In the genomic region with DNA sequence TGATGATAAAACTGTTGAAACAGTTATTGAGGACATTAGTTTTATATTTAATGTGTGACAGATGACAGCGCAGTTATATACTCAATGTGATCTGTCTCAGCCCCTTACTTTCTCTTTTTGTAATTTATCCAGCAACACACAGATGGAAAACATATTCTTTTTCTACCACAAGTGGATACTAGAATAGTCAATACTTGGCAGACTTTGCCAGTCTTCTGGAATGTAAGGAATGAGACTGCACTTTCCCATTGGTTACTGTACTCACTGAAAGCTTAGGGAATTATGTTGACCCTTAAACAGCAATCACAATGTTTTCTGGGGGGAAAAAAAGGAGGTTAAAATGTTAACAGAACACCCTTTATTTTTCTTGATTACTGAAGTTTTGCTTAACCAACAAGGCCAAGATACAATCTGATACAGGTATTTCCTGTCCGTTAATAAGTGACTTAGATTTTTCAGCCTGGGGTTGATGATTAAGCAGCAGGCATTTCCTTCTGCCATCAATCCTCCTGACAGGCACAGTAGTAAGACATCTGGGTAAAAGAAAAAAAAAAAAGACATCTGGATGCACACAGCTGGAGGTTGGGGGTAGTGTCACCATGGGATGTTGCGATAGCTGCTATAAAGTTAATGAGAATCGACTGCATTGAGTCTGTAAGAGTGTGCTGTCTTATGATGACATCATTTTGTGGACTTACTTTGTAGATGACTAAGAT, we compare ENCODE assay signal across 11 mouse cellular contexts.
DNase-seq lines count a peak whose midpoint lies in the region; ATAC-seq and TF ChIP-seq lines count a peak whose summit lies in the region.
"Had no signal": no experiment of that assay in that cellular context is flagged by ENCODE, and none has a peak within 500 bp of the region (broad histone marks: within the 10 kb centered on the region; RNA-seq: fewer than 3 reads in every experiment).

No protein-coding gene starts in this region.

- no peak for TF ChIP-seq POLR2A in thymus, adult 2 months (IDR thresholded peaks at IDR 0.05; ENCODE audit: control insufficient read depth, extremely low read depth, insufficient read depth, low read length, poor library complexity)

- H3K4me1 ChIP-seq in limb, embryonic 11.5 days (ENCODE audit: control insufficient read depth, insufficient read depth, low read length): no peaks in the 10 kb centered on the region
- H3K4me1 ChIP-seq in limb, embryonic 10.5 days: peaks cover 13% of the 10 kb centered on the region
- H3K4me1 ChIP-seq in kidney, embryonic 16.5 days (ENCODE audit: insufficient read depth, low read length): peaks cover 14% of the 10 kb centered on the region
- H3K4me1 ChIP-seq in stomach, embryonic 16.5 days (ENCODE audit: control insufficient read depth, insufficient read depth, low read length): no peaks in the 10 kb centered on the region
- H3K4me1 ChIP-seq in thymus, adult 2 months (replicated peaks; ENCODE audit: control insufficient read depth, insufficient read depth, low read length): no peaks in the 10 kb centered on the region
- H3K4me1 ChIP-seq: limb, embryonic 12.5 days had no signal

- H3K27ac ChIP-seq in limb, embryonic 11.5 days (replicated peaks; ENCODE audit: low read depth, low read length): no peak overlapping the region
- no peak overlapping the region for H3K27ac ChIP-seq in limb, embryonic 10.5 days
- peak overlapping the region; percentile 41 for H3K27ac ChIP-seq in kidney, embryonic 16.5 days (ENCODE audit: low read length)
- H3K27ac ChIP-seq in stomach, embryonic 16.5 days (ENCODE audit: low read length): no peak overlapping the region
- H3K27ac ChIP-seq in thymus, adult 2 months (ENCODE audit: control insufficient read depth, insufficient read depth, low read length): no peak overlapping the region
- H3K27ac ChIP-seq: limb, embryonic 12.5 days had no signal

- no peak for TF ChIP-seq CTCF in thymus, adult 2 months (IDR thresholded peaks at IDR 0.05; ENCODE audit: borderline replicate concordance, control insufficient read depth, extremely low read depth, insufficient read depth, low read length, poor library complexity)

- H3K9me3 ChIP-seq in limb, embryonic 11.5 days (ENCODE audit: control insufficient read depth, low read length): no peaks in the 10 kb centered on the region
- no peaks in the 10 kb centered on the region for H3K9me3 ChIP-seq in limb, embryonic 10.5 days (replicated peaks)
- no peaks in the 10 kb centered on the region for H3K9me3 ChIP-seq in kidney, embryonic 16.5 days (ENCODE audit: low read length)
- H3K9me3 ChIP-seq in stomach, embryonic 16.5 days (replicated peaks; ENCODE audit: control insufficient read depth, low read length): no peaks in the 10 kb centered on the region
- H3K9me3 ChIP-seq: limb, embryonic 12.5 days had no signal

- H3K36me3 ChIP-seq in limb, embryonic 11.5 days (ENCODE audit: control insufficient read depth, insufficient read depth, low read length): no peaks in the 10 kb centered on the region
- no peaks in the 10 kb centered on the region for H3K36me3 ChIP-seq in limb, embryonic 10.5 days
- H3K36me3 ChIP-seq in kidney, embryonic 16.5 days (ENCODE audit: insufficient read depth, low read length): no peaks in the 10 kb centered on the region
- H3K36me3 ChIP-seq in stomach, embryonic 16.5 days (ENCODE audit: control insufficient read depth, insufficient read depth, low read length): no peaks in the 10 kb centered on the region
- H3K36me3 ChIP-seq in thymus, adult 2 months (ENCODE audit: control insufficient read depth, insufficient read depth, low read length): no peaks in the 10 kb centered on the region
- H3K36me3 ChIP-seq: limb, embryonic 12.5 days had no signal

- intact Hi-C loops in left cerebral cortex, postnatal 10 days (cut with DNase I): no loop called here

- no peaks in the 10 kb centered on the region for H3K27me3 ChIP-seq in limb, embryonic 11.5 days (ENCODE audit: control insufficient read depth, insufficient read depth, low read length)
- no peaks in the 10 kb centered on the region for H3K27me3 ChIP-seq in limb, embryonic 10.5 days (ENCODE audit: low read depth, poor library complexity, severe bottlenecking)
- H3K27me3 ChIP-seq in kidney, embryonic 16.5 days (ENCODE audit: insufficient read depth, low read length): no peaks in the 10 kb centered on the region
- H3K27me3 ChIP-seq in stomach, embryonic 16.5 days (ENCODE audit: control insufficient read depth, insufficient read depth, low read length): no peaks in the 10 kb centered on the region
- H3K27me3 ChIP-seq in thymus, adult 2 months (ENCODE audit: control insufficient read depth, insufficient read depth, low read length): no peaks in the 10 kb centered on the region
- H3K27me3 ChIP-seq: limb, embryonic 12.5 days had no signal

- H3K4me2 ChIP-seq in limb, embryonic 11.5 days (ENCODE audit: low read depth, severe bottlenecking): no peak overlapping the region
- H3K4me2 ChIP-seq in kidney, embryonic 16.5 days (replicated peaks; ENCODE audit: low read depth, low read length): no peak overlapping the region
- H3K4me2 ChIP-seq in stomach, embryonic 16.5 days (ENCODE audit: low read depth, low read length): no peak overlapping the region
- H3K4me2 ChIP-seq: heart, embryonic 11.5 days; limb, embryonic 12.5 days had no signal

- DNase-seq in limb, embryonic 11.5 days (ENCODE audit: low spot score): no peak
- DNase-seq in limb, embryonic 10.5 days (ENCODE audit: low spot score): no peak
- peak; percentile 35 for DNase-seq in forelimb bud, embryonic 11.5 days (ENCODE audit: low read depth, low spot score)
- DNase-seq in left cerebral cortex, postnatal 10 days (ENCODE audit: extremely low spot score in 1 of 2, low spot score in 2 of 2): no peak
- DNase-seq in spleen, postnatal 14 days (ENCODE audit: low spot score in 2 of 2): no peak
- no peak for DNase-seq in thymus, adult 2 months

- H3K9ac ChIP-seq in limb, embryonic 11.5 days (ENCODE audit: low read length): no peak overlapping the region
- no peak overlapping the region for H3K9ac ChIP-seq in kidney, embryonic 16.5 days (replicated peaks; ENCODE audit: low read length)
- H3K9ac ChIP-seq in stomach, embryonic 16.5 days (ENCODE audit: low read length): no peak overlapping the region
- H3K9ac ChIP-seq: limb, embryonic 12.5 days had no signal

- WGBS in limb, embryonic 11.5 days: 50% methylated on average over 4 of the region's 4 CpGs
- WGBS in limb, embryonic 10.5 days: 58% methylated on average over 4 of the region's 4 CpGs
- 32% methylated on average over 4 of the region's 4 CpGs for WGBS in kidney, embryonic 16.5 days
- WGBS in stomach, embryonic 16.5 days: 43% methylated on average over 4 of the region's 4 CpGs
- 63% methylated on average over 4 of the region's 4 CpGs for WGBS in thymus, adult 2 months

- H3K4me3 ChIP-seq in limb, embryonic 11.5 days (ENCODE audit: low read depth, low read length): no peak overlapping the region
- no peak overlapping the region for H3K4me3 ChIP-seq in limb, embryonic 10.5 days
- H3K4me3 ChIP-seq in kidney, embryonic 16.5 days (ENCODE audit: low read length): no peak overlapping the region
- no peak overlapping the region for H3K4me3 ChIP-seq in stomach, embryonic 16.5 days (replicated peaks; ENCODE audit: low read length)
- no peak overlapping the region for H3K4me3 ChIP-seq in thymus, adult 2 months (ENCODE audit: control insufficient read depth, insufficient read depth, low read length)
- H3K4me3 ChIP-seq: limb, embryonic 12.5 days had no signal

- ATAC-seq in limb, embryonic 11.5 days (ENCODE audit: insufficient number of reproducible peaks, low FRiP score, low TSS enrichment, low read depth): peak; percentile 31; the same call in 1 of the 2 replicates
- peak; percentile 90 for ATAC-seq in kidney, embryonic 16.5 days (ENCODE audit: low FRiP score, low TSS enrichment)
- ATAC-seq in stomach, embryonic 16.5 days (ENCODE audit: insufficient read depth, low FRiP score): peak; percentile 53; the same call in 1 of the 2 replicates
- ATAC-seq: inflammation-experienced regulatory T-cells, adult 6 months had no signal

Comparison
In these comparisons a context has a peak if more than half of its experiments do, and no peak if none do; other contexts are left out.
1. ATAC-seq: peak in every context shown above with its lines; median percentile 90 in kidney, embryonic 16.5 days; 53 in stomach, embryonic 16.5 days; 31 in limb, embryonic 11.5 days.